Mouse (Mus musculus): ENCODE measurements at regions not wholly inside any gene's neighbourhood (a gene's known extent, or its start where the extent isn't known, plus 50 kb on each side); places are given as distances from the start of the nearest gene placed in this dataset.

DNA sequence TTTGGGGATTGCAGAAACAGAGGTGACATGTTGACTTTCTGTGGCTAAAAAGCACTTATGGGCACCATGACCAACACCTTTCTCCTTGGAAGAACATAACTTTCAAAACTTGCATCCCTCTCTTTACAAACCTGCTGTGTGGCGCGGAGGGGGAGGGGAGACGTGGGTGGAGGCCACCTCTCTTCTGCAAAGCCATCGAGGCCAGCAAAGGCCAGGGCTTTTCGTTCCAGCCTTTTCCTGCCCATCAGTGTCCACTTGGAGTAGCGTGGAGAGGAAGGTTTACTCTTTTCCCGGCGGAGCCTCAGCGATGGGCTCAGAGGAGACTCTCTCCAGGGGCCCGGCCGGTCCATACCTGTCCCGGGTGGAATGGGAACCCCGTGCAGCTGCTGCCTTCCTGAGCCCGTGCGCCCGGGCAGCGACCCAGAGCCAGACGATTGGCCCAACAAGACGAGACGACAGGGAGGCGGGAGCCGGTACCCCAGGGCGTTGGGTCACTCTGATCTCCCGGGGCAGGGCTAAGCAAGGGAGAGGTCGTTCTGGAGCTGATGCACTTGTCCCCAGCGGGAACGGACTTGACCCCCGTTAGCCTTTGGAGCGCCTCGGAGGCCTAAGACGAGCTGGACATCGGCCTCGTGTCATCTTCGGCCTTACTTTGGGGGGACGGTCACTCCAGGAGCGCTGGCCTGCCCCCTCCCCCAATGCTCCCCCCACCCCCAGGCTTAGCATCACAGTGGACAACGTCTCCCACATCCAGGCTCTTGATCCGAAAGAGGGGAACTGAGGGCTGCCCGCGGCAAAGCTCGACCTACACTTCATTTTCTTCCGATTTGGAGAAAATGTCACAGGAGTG lies 311.8 kb downstream of the Mtx2 start:
- peak overlapping the region; percentile 41 for H3K4me3 ChIP-seq
- peak overlapping the region; percentile 44 for H3K9ac ChIP-seq
- H3K4me1 ChIP-seq, result peaks cover 20% of the 10 kb centered on the region
- ATAC-seq (replicated peaks), result peak; percentile 45
- H3K27ac ChIP-seq, result no peak overlapping the region
- H3K4me2 ChIP-seq, result peak overlapping the region; percentile 88
- no peaks in the 10 kb centered on the region for H3K9me3 ChIP-seq
- peaks cover 61% of the 10 kb centered on the region for H3K27me3 ChIP-seq (replicated peaks)
- no peaks in the 10 kb centered on the region for H3K36me3 ChIP-seq (replicated peaks)
- WGBS, result under 1% methylated on average over 42 of the region's 42 CpGs

DNA sequence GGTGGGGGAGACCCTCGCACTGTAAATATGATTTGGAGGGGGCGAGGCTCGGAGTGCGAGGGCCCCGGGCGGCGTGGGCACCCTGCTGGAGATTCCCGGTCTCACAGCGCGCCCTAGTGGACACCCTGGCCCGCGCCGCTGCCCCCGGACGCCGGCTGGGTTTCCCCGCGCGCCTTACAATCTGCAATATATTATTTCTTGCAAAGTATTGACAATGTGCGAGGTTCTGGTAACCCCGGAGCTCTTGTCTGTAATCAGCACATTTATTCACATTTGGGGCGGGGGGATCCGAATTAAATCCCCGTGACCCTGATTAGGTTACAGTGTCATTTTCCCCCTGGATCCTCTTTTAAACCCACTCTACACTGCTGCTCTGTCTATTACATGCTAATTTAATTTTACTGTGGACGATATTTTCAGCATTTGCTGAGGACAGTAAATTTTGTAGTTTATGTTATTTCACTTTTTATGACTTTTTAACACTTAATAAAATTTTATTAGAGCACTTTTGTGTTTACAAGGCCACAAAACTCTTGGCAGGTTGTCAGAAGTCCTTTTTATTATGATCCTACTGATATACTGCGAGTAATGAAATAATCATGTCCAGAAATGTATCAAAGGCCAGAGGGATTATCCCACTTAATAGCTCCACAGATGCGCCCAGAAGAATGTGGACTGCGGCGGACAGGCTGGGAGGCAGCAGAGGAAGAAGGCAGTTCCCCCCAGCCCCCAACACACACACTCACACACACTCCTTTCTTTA lies 312.6 kb downstream of the Mtx2 start:
- Histone ChIP-seq H3K9me3 (no peaks in the 10 kb centered on the region), H3K4me1 (peaks cover 20% of the 10 kb centered on the region), H3K9ac (peak overlapping the region; percentile 44; the same call in 1 of the 2 replicates), H3K27ac (no peak overlapping the region), H3K27me3 (replicated peaks) (peaks cover 59% of the 10 kb centered on the region), H3K4me2 (peak overlapping the region; percentile 88), H3K36me3 (replicated peaks) (no peaks in the 10 kb centered on the region), H3K4me3 (peak overlapping the region; percentile 41)
- ATAC-seq (replicated peaks), result peak; percentile 62
- WGBS, result 4% methylated on average over 29 of the region's 29 CpGs

DNA sequence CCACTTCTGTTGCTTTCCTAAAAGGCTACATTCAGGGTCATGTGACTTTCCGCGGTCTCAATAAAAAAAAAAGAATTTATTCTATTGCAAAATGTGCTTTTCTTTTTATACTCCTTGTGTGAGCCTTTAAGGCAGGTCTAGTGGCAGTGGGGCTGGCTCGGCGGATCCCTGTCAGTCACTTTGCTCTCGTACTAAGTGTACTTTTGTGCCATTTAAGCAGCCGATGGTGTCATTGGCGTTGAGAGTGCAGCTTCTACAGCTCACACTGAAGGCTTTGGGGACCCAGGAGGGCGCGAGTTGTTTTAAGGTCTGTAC lies 313.1 kb downstream of the Mtx2 start:
- Histone ChIP-seq H3K4me3 (no peak overlapping the region), H3K4me1 (peaks cover 20% of the 10 kb centered on the region), H3K9ac (no peak overlapping the region), H3K27ac (no peak overlapping the region), H3K27me3 (replicated peaks) (peaks cover 53% of the 10 kb centered on the region), H3K36me3 (replicated peaks) (no peaks in the 10 kb centered on the region), H3K4me2 (no peak overlapping the region), H3K9me3 (no peaks in the 10 kb centered on the region)
- WGBS, result 25% methylated on average over 9 of the region's 9 CpGs
- ATAC-seq (replicated peaks), result no peak

DNA sequence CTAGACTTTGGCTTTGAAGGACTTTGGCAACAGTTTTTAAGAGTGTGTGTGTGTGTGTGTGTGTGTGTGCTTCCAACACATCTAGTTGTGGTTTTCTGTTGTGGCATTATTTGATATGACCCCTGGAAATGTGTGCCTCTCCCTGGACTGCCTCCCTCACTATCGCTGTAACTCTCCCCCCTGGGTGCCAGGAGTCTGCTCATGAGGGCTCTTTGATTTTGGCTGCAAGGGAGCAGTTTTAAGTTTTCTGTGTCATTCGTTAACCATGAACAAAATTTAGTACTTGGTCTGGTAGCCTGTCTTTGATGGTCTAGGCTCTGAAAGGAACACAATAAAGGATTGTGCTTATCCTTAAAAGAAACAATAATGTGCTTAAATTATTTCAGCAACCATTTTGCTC lies 313.9 kb downstream of the Mtx2 start:
- no peak overlapping the region for H3K4me3 ChIP-seq

DNA sequence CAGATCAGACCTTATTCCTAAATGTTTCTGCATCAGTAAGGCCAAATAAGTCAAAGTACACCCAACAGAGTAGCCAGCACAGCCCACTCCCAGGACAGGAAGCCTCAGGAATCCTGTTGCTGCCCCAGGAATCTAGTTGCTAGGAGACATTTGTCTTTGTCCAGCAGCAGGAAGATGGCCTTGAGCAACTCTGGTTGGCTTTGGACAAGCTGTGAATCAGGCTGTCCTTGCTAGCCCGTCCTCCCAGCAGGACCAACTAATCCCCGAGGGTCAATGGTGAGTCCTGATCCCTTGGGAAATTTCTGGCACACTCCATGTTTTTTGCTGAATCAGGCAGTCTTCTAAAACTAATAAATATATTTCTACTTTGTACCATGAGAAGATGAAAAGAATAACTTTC lies 317.1 kb downstream of the Mtx2 start:
- WGBS, result 9% methylated on average over 2 of the region's 2 CpGs
- Histone ChIP-seq H3K27me3 (replicated peaks) (peaks cover 21% of the 10 kb centered on the region), H3K4me1 (peaks cover 10% of the 10 kb centered on the region), H3K4me2 (no peak overlapping the region), H3K36me3 (replicated peaks) (no peaks in the 10 kb centered on the region), H3K9me3 (no peaks in the 10 kb centered on the region), H3K9ac (no peak overlapping the region), H3K27ac (no peak overlapping the region), H3K4me3 (no peak overlapping the region)
- no peak for ATAC-seq (replicated peaks)

More for the DNA sequence above, 313.9 kb downstream of the Mtx2 start:
- 61% methylated on average over 2 of the region's 2 CpGs for WGBS
- ATAC-seq (replicated peaks), result no peak
- no peaks in the 10 kb centered on the region for H3K9me3 ChIP-seq
- H3K4me1 ChIP-seq, result peaks cover 20% of the 10 kb centered on the region
- no peaks in the 10 kb centered on the region for H3K36me3 ChIP-seq (replicated peaks)
- H3K27me3 ChIP-seq (replicated peaks), result peaks cover 45% of the 10 kb centered on the region
- no peak overlapping the region for H3K9ac ChIP-seq
- no peak overlapping the region for H3K27ac ChIP-seq
- no peak overlapping the region for H3K4me2 ChIP-seq

DNA sequence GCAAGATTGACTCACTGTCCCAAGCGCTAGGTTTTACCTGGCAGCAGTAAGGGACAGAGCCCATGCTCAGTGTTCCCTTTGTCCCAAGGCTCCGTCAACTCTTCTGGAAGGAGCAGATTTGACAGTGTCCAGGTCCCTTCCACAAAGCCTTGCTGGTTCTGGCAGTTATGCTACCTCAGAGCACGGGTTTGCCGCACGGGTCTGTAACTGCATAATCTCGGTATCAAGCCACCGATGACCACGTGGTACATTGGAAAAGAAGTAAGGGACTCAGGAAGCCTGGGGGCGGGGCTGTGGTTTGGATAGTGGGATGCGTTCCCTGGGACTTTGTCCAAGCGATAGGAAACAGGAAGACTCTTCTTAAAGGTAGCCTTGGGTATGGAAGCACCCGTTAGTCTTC lies 319.3 kb downstream of the Mtx2 start:
- no peak overlapping the region for H3K4me2 ChIP-seq
- no peak overlapping the region for H3K4me3 ChIP-seq
- 86% methylated on average over 12 of the region's 12 CpGs for WGBS
- H3K27ac ChIP-seq, result no peak overlapping the region
- H3K36me3 ChIP-seq (replicated peaks), result no peaks in the 10 kb centered on the region
- no peaks in the 10 kb centered on the region for H3K9me3 ChIP-seq
- H3K9ac ChIP-seq, result no peak overlapping the region
- no peaks in the 10 kb centered on the region for H3K4me1 ChIP-seq
- H3K27me3 ChIP-seq (replicated peaks), result peaks cover 8% of the 10 kb centered on the region
- no peak for ATAC-seq (replicated peaks)

DNA sequence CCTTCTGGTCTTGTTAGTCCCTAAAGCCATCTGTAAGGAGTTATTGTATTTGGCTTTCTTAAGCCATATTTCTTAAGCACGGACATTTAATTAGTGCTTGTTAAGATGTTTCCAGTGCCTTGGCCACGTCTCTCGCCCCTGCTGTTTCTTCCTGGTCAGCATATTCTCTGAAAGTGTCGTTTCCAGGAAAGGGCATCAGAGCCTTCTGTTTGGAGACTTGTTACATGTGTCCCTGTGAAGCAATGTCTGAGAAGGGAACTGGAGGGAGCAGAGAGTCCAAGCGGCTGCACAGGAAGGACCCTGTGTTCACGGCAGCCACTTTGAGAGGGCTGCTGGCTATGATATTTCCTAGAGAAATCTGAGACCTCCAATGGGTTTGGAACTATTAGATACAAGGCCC lies 320.7 kb downstream of the Mtx2 start:
- H3K27ac ChIP-seq, result no peak overlapping the region
- no peak overlapping the region for H3K4me2 ChIP-seq
- no peaks in the 10 kb centered on the region; the same call in 1 of the 2 replicates for H3K27me3 ChIP-seq (replicated peaks)
- no peak overlapping the region for H3K9ac ChIP-seq
- no peaks in the 10 kb centered on the region for H3K9me3 ChIP-seq
- WGBS, result 71% methylated on average over 6 of the region's 6 CpGs
- ATAC-seq (replicated peaks), result no peak
- H3K36me3 ChIP-seq (replicated peaks), result no peaks in the 10 kb centered on the region
- no peak overlapping the region for H3K4me3 ChIP-seq
- no peaks in the 10 kb centered on the region for H3K4me1 ChIP-seq

DNA sequence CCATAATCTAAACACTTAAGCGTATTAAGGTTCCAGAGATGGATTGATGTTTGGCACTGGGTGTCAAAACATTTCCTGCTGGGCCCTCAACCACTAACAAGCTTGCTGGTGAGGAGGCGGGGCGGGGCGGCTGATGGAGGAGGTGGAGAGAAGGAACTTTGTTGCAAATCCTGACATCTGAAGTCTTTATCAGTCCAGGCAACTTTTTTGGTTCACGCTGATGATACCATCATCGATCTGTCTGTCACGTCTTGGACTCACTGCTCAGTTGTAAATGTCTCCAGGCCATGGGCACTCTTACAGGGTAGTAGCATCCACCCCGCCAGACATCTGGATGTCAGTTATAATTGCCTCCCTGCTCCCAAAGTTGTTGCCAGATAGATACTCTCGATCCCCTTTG lies 321.8 kb downstream of the Mtx2 start:
- no peak overlapping the region for H3K4me2 ChIP-seq
- no peak overlapping the region for H3K27ac ChIP-seq
- H3K9me3 ChIP-seq, result no peaks in the 10 kb centered on the region
- no peak overlapping the region for H3K9ac ChIP-seq
- WGBS, result 76% methylated on average over 9 of the region's 9 CpGs
- no peaks in the 10 kb centered on the region; the same call in 1 of the 2 replicates for H3K27me3 ChIP-seq (replicated peaks)
- no peaks in the 10 kb centered on the region for H3K36me3 ChIP-seq (replicated peaks)
- ATAC-seq (replicated peaks), result no peak
- H3K4me1 ChIP-seq, result no peaks in the 10 kb centered on the region
- no peak overlapping the region for H3K4me3 ChIP-seq

DNA sequence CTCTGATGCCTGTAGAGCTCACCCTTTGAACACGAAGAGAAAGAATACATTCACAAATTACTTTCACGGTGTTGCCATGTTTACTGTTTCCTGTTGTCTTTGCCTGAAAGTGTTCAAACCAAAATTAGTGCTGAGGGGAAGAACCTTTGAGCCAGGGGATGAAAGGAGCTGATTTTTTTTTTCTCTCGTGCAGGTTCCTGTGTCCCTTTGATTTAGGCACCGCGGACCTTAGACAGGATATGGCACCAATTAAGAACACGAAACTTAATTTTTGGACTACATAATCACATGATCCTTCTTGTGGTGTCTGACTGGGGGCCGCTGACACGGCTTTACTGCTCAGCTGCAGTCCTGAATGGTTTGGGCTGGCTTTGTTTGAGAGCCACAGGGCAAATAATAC lies 322.4 kb downstream of the Mtx2 start:
- Histone ChIP-seq H3K36me3 (replicated peaks) (no peaks in the 10 kb centered on the region), H3K27ac (no peak overlapping the region), H3K27me3 (replicated peaks) (no peaks in the 10 kb centered on the region), H3K9me3 (no peaks in the 10 kb centered on the region), H3K9ac (no peak overlapping the region), H3K4me2 (no peak overlapping the region), H3K4me1 (no peaks in the 10 kb centered on the region), H3K4me3 (no peak overlapping the region)
- no peak for ATAC-seq (replicated peaks)
- 66% methylated on average over 8 of the region's 8 CpGs for WGBS

DNA sequence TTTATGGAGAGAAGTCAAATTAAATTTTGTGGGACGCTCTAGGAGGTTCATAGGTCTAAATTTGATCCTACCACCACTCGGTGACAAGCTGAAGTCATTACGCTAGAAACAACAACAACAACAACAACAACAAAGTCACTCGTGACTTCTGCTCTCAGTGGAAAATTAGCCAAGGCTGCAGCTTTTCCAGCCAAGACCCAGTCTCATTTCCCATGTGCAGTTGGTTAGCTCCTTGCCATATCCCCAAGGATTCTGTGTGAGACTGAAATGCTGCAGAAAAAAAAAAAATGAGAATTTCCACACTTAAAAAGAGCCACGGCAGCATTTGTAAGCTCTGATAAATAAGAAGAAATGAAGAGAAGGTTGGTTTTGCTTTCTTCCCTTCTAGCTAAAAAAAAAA lies 323.4 kb downstream of the Mtx2 start:
- no peaks in the 10 kb centered on the region for H3K9me3 ChIP-seq
- no peak overlapping the region for H3K9ac ChIP-seq
- 84% methylated on average over 5 of the region's 5 CpGs for WGBS
- no peaks in the 10 kb centered on the region for H3K27me3 ChIP-seq (replicated peaks)
- H3K4me2 ChIP-seq, result no peak overlapping the region
- H3K4me3 ChIP-seq, result no peak overlapping the region
- no peak overlapping the region for H3K27ac ChIP-seq
- no peak for ATAC-seq (replicated peaks)
- no peaks in the 10 kb centered on the region for H3K36me3 ChIP-seq (replicated peaks)
- H3K4me1 ChIP-seq, result no peaks in the 10 kb centered on the region

DNA sequence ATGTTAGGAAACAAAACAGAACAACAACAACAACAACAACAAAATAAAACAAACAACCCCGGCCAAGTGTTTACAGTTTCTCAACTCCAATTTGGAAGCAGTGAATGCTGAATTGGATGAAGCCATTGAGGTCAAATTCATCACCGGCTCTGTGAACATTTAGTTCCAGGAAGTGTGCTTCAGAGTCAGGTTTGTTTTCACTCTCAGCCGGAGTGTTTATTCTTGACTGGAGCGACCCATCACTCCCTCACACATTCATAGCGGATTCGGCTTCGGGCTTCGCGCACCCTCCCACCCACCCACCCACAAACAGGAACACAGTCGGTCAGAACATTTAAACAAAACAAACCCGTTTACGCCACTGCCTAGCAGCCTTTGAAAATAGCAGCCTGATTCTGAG lies 324.0 kb downstream of the Mtx2 start:
- Histone ChIP-seq H3K4me3 (no peak overlapping the region), H3K9me3 (no peaks in the 10 kb centered on the region), H3K27ac (no peak overlapping the region), H3K27me3 (replicated peaks) (no peaks in the 10 kb centered on the region), H3K9ac (no peak overlapping the region), H3K36me3 (replicated peaks) (no peaks in the 10 kb centered on the region), H3K4me1 (no peaks in the 10 kb centered on the region), H3K4me2 (no peak overlapping the region)
- no peak for ATAC-seq (replicated peaks)
- WGBS, result 76% methylated on average over 12 of the region's 12 CpGs

DNA sequence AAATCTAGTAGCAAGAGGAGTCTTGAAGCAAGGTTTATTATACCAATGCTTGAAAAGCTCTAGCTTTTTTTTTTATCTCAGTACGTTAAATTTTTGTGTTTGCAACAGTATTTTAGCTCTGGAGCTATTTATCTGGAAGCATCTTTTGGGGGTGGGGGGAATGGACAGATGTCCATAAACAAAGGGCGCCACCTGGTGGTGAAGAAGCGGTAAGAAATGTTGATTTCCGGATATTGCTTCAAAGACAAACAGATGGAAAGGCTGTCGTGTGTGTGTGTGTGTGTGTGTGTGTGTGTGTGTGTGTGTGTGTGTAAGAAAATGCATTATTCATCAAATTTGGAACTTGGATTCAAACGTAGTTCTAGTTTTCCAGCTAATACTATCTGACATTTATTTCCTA lies 325.4 kb downstream of the Mtx2 start:
- Histone ChIP-seq H3K9me3 (no peaks in the 10 kb centered on the region), H3K4me3 (no peak overlapping the region), H3K27ac (no peak overlapping the region), H3K4me1 (no peaks in the 10 kb centered on the region), H3K27me3 (replicated peaks) (no peaks in the 10 kb centered on the region), H3K36me3 (replicated peaks) (no peaks in the 10 kb centered on the region), H3K4me2 (no peak overlapping the region), H3K9ac (no peak overlapping the region)
- ATAC-seq (replicated peaks), result no peak
- 6% methylated on average over 6 of the region's 6 CpGs for WGBS

DNA sequence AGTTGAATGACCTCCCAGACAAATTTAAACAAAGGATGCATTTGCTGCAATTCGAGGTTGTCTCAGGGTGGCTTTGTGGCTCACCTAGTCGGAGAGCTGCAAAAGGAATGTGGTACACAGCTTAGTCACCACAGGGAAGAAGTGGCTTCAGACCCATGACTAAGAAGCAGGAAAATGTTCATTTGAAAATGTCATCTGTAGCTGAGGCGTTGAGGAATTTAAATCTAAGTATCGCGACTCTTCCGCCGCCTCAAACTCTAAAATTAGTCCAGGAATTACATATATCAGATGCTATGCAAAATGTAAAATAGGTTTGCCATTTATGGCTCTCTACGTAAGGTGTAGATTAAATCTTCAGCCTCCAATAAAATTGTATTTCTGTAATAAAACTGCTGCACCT lies 325.9 kb downstream of the Mtx2 start:
- H3K4me2 ChIP-seq, result no peak overlapping the region
- no peak for ATAC-seq (replicated peaks)
- no peaks in the 10 kb centered on the region for H3K9me3 ChIP-seq
- no peaks in the 10 kb centered on the region for H3K27me3 ChIP-seq (replicated peaks)
- no peak overlapping the region for H3K9ac ChIP-seq
- no peaks in the 10 kb centered on the region for H3K4me1 ChIP-seq
- no peaks in the 10 kb centered on the region for H3K36me3 ChIP-seq (replicated peaks)
- no peak overlapping the region for H3K4me3 ChIP-seq
- 76% methylated on average over 8 of the region's 8 CpGs for WGBS
- H3K27ac ChIP-seq, result no peak overlapping the region
